Mouse (Mus musculus) neural tube, embryonic 14.5 days (tissue): Measurements from ENCODE around the gene Poln. TPM values are rescaled to one million over a fixed set of nuclear protein-coding genes. Genes with fewer than 3 reads are reported as not detected.

ENCODE experiments used
- ATAC-seq: fragments of 200-750 bp; cut with Nextera tagmentation; 2 replicates; pipeline ENCODE4 v1.8.0; 2017; ENCODE audit warnings: low read depth, mild to moderate bottlenecking, moderate TSS enrichment, moderate library complexity
- H3K27ac ChIP-seq: fragments of 300-500 bp; sonication (generic); 2 replicates; pipeline ENCODE4 v1.5.1; 2014; ENCODE audit warnings: low read depth, mild to moderate bottlenecking, control low read depth, low read length, moderate library complexity, mixed read lengths
- H3K27me3 ChIP-seq: fragments of 300-500 bp; sonication (generic); 2 replicates; pipeline ENCODE4 v1.6.1; 2014; ENCODE audit warnings: low read length; ENCODE audit not compliant: control insufficient read depth, insufficient read depth
- H3K36me3 ChIP-seq: fragments of 300-500 bp; sonication (generic); 2 replicates; pipeline ENCODE4 v1.6.1; 2014; ENCODE audit warnings: low read length, mixed read lengths; ENCODE audit not compliant: control insufficient read depth, insufficient read depth
- H3K4me1 ChIP-seq: fragments of 300-500 bp; sonication (generic); 2 replicates; pipeline ENCODE4 v1.6.1; 2014; ENCODE audit warnings: low read length; ENCODE audit not compliant: control insufficient read depth, insufficient read depth
- H3K4me2 ChIP-seq: fragments of 300-500 bp; sonication (generic); 2 replicates; pipeline ENCODE4 v1.6.1; 2014; ENCODE audit warnings: mild to moderate bottlenecking, low read depth, low read length, control low read depth
- H3K4me3 ChIP-seq: fragments of 300-500 bp; sonication (generic); 2 replicates; pipeline ENCODE4 v1.5.1; 2014; ENCODE audit warnings: low read depth, low read length, control low read depth, mixed read lengths
- H3K9ac ChIP-seq: fragments of 300-500 bp; sonication (generic); replicated peaks from 2 replicates; pipeline ENCODE4 v1.6.1; 2014; ENCODE audit warnings: low read depth, mild to moderate bottlenecking, control low read depth, low read length, mixed read lengths
- H3K9me3 ChIP-seq: fragments of 300-500 bp; sonication (generic); 2 replicates; pipeline ENCODE4 v1.6.1; 2016; ENCODE audit warnings: low read length; ENCODE audit not compliant: control insufficient read depth
- WGBS: fragments of 180-500 bp; shearing (Covaris S2); extraction: QIAGEN DNeasy Blood & Tissue Kit; methylation state at CpG from one replicate; pipeline ENCODE4 v1.1.7; 2014; 5-methylcytosine and 5-hydroxymethylcytosine counted together
- polyA plus RNA-seq: library from polyadenylated mRNA; unstranded; fragments of >200 nt; fragmentation: Nextera tagmentation; extraction: Ambion mirVana; gene quantifications from 2 replicates; pipeline ENCODE4 v1.2.1, GENCODE M21; 2014

The Poln gene
- polyA plus RNA-seq, 1 experiment from 2014 or later, result 0.74 TPM

- H3K9ac ChIP-seq, result no peak overlapping the region
- no peak for ATAC-seq
- H3K36me3 ChIP-seq, result no peaks in the 10 kb centered on the region
- no peaks in the 10 kb centered on the region for H3K27me3 ChIP-seq
- no peak overlapping the region for H3K27ac ChIP-seq
- no peaks in the 10 kb centered on the region for H3K9me3 ChIP-seq
- H3K4me3 ChIP-seq, result no peak overlapping the region
- no peaks in the 10 kb centered on the region for H3K4me1 ChIP-seq
- 84% methylated on average over 1 of the region's 1 CpGs for WGBS
- H3K4me2 ChIP-seq, result no peak overlapping the region
These were observed 63.6 kb downstream of the Poln start for GRCm38 (mm10) chr5:34105681-34106080.

- H3K4me1 ChIP-seq, result no peaks in the 10 kb centered on the region
- H3K36me3 ChIP-seq, result no peaks in the 10 kb centered on the region
- H3K27me3 ChIP-seq, result no peaks in the 10 kb centered on the region
- H3K4me3 ChIP-seq, result no peak overlapping the region
- no peak overlapping the region for H3K4me2 ChIP-seq
- H3K9me3 ChIP-seq, result no peaks in the 10 kb centered on the region
- no peak for ATAC-seq
- 19% methylated on average over 1 of the region's 1 CpGs for WGBS
- no peak overlapping the region for H3K9ac ChIP-seq
- no peak overlapping the region for H3K27ac ChIP-seq
These were observed 71.9 kb downstream of the Poln start for GRCm38 (mm10) chr5:34097333-34097732.

- no peaks in the 10 kb centered on the region for H3K9me3 ChIP-seq
- no peaks in the 10 kb centered on the region for H3K27me3 ChIP-seq
- H3K4me3 ChIP-seq, result no peak overlapping the region
- ATAC-seq, result no peak
- H3K27ac ChIP-seq, result no peak overlapping the region
- no peaks in the 10 kb centered on the region for H3K36me3 ChIP-seq
- WGBS, result 80% methylated on average over 2 of the region's 2 CpGs
- no peak overlapping the region for H3K9ac ChIP-seq
- no peak overlapping the region for H3K4me2 ChIP-seq
- no peaks in the 10 kb centered on the region for H3K4me1 ChIP-seq
These were observed 76.2 kb downstream of the Poln start for GRCm38 (mm10) chr5:34093021-34093420.

GRCm38 (mm10) chr5:34032520-34032919 lies 136.7 kb downstream of the Poln start:
- H3K36me3 ChIP-seq, result no peaks in the 10 kb centered on the region
- no peak overlapping the region for H3K4me3 ChIP-seq
- H3K9ac ChIP-seq, result no peak overlapping the region
- H3K27ac ChIP-seq, result no peak overlapping the region
- no peaks in the 10 kb centered on the region for H3K27me3 ChIP-seq
- WGBS, result 58% methylated on average over 3 of the region's 3 CpGs
- no peaks in the 10 kb centered on the region for H3K9me3 ChIP-seq
- no peaks in the 10 kb centered on the region for H3K4me1 ChIP-seq
- H3K4me2 ChIP-seq, result no peak overlapping the region
- no peak for ATAC-seq

GRCm38 (mm10) chr5:34031022-34031421 lies 138.2 kb downstream of the Poln start:
- H3K27ac ChIP-seq, result no peak overlapping the region
- no peaks in the 10 kb centered on the region for H3K4me1 ChIP-seq
- H3K27me3 ChIP-seq, result no peaks in the 10 kb centered on the region
- H3K36me3 ChIP-seq, result no peaks in the 10 kb centered on the region
- no peaks in the 10 kb centered on the region for H3K9me3 ChIP-seq
- ATAC-seq, result no peak
- 59% methylated on average over 6 of the region's 6 CpGs for WGBS
- no peak overlapping the region for H3K4me3 ChIP-seq
- no peak overlapping the region for H3K9ac ChIP-seq
- H3K4me2 ChIP-seq, result no peak overlapping the region

GRCm38 (mm10) chr5:34030101-34030500 lies 139.1 kb downstream of the Poln start:
- no peak overlapping the region for H3K27ac ChIP-seq
- ATAC-seq, result no peak
- H3K27me3 ChIP-seq, result no peaks in the 10 kb centered on the region
- no peaks in the 10 kb centered on the region for H3K36me3 ChIP-seq
- no peaks in the 10 kb centered on the region for H3K4me1 ChIP-seq
- no peaks in the 10 kb centered on the region for H3K9me3 ChIP-seq
- no peak overlapping the region for H3K4me3 ChIP-seq
- no peak overlapping the region for H3K4me2 ChIP-seq
- WGBS, result 33% methylated on average over 4 of the region's 4 CpGs
- no peak overlapping the region for H3K9ac ChIP-seq

GRCm38 (mm10) chr5:34018968-34019367 lies 150.3 kb downstream of the Poln start:
- Histone ChIP-seq H3K4me3 (no peak overlapping the region), H3K4me1 (no peaks in the 10 kb centered on the region), H3K4me2 (no peak overlapping the region), H3K9ac (no peak overlapping the region), H3K9me3 (no peaks in the 10 kb centered on the region), H3K27ac (no peak overlapping the region), H3K36me3 (no peaks in the 10 kb centered on the region), H3K27me3 (no peaks in the 10 kb centered on the region)
- 84% methylated on average over 4 of the region's 4 CpGs for WGBS
- no peak for ATAC-seq

GRCm38 (mm10) chr5:34014652-34015051 lies 154.6 kb downstream of the Poln start:
- Histone ChIP-seq H3K9ac (no peak overlapping the region), H3K4me2 (no peak overlapping the region), H3K36me3 (no peaks in the 10 kb centered on the region), H3K27ac (no peak overlapping the region), H3K4me3 (no peak overlapping the region), H3K9me3 (no peaks in the 10 kb centered on the region), H3K4me1 (no peaks in the 10 kb centered on the region), H3K27me3 (no peaks in the 10 kb centered on the region)
- WGBS, result 84% methylated on average over 1 of the region's 1 CpGs
- ATAC-seq, result no peak

- 90% methylated on average over 4 of the region's 4 CpGs for WGBS
- ATAC-seq, result no peak
- Histone ChIP-seq H3K4me2 (no peak overlapping the region), H3K9me3 (no peaks in the 10 kb centered on the region), H3K27ac (no peak overlapping the region), H3K4me1 (0 out of 2 replicates have a peak, but pooled peaks cover 3% of the 10 kb centered on the region), H3K9ac (no peak overlapping the region), H3K4me3 (no peak overlapping the region), H3K27me3 (no peaks in the 10 kb centered on the region), H3K36me3 (no peaks in the 10 kb centered on the region)
These were observed 161.8 kb downstream of the Poln start for GRCm38 (mm10) chr5:34007392-34007941.
